Mouse (Mus musculus) T-helper 17 cell (primary cell): ENCODE results near the gene Retreg1.

Experiments used
- in situ Hi-C, 2 experiments: fragments of 300-600 bp; cut with MboI, MseI; formaldehyde crosslinking; loops; 1 replicate in 1 of 2; 2 replicates in 1 of 2; pipeline ENCODE4 v1.15.1; 2025; ENCODE audit warnings: high pct_unique_total_duplicates in 2 of 2

The Retreg1 gene

DNA sequence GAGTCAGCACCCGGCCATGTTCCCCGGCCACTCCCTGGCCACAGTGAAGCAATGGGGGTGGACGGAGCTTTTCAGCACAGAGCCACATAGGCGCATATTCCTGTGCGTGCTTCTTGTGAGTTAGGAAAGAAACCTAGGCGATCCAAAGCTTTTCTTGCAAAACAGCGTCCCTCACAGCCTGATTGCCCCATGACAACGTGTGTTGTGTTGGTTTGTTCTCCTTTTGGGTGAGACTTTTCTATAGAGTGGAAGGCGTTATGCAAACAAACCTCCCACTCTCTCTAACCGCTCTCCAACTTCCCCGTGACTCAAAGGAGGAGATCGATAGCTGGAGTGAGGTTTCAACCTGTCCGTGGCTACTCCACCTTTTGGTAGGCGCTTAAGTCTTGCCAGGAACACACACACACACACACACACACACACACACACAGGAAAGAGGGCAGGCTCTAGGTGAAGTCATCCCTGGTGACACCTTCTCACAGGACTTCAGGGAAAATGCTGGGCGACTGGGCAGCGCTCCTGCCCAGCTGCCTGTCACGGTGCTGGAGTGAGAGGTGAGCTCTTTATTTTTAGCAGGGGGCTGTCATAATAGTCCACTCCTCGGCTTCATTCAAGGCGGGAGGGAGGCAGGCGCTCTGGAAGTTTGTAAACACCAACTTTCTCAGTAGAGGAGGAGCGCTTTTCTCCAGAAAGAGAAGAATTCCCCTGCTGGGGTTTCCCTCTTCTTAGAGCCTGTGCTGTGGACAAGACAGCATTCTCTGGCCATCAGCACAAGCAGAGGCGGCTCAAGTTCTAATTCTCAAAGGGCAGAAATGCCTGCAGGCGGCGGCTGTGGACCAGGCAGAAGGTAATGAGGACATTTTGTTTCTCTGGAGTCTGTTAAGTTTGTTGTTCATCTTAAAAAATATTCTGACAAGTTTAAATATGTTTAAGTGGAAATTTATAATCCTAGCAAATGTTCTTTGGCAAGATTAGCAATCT lies 97.7 kb downstream of the Retreg1 start:
- in situ Hi-C loops: no loop called here

DNA sequence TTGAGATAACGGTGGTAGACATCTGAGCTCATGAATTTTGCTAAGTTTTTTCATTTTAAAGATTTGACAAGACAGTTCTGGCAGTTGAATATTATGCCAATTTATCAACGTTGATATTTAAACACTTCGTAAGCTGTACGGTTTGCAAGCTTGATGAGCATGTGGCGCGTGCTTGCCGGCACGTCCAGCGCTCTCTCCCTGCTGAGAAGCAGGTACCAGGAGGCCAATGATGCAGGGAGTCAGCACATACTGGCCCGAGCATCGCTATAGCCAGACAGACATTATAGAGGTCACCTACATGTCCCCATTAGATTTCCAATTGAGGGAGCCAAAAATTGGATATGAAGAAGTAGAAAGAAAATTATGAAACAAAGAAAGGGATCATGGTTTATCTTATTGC lies 98.5 kb downstream of the Retreg1 start:
- in situ Hi-C loops: no loop called here

DNA sequence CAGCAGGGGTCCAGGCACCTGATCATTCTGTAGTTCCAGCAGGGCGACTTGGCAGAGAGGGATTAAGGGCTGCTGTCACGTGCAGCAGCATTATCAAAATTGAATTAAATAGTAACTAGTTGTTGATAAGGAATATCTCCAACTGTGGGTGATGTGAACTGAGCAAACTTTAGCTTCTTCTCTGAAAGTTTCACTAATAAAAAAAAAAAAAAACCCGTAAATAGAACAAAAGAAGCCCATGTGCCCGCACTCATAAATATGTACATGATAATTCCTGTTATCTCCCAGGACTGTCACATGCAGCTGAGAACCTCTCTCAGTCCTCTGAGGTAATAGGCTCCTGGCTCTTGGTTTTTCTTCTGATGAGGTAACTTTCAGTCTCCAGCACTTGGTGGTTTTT lies 99.4 kb downstream of the Retreg1 start:
- in situ Hi-C loops: no loop called here

DNA sequence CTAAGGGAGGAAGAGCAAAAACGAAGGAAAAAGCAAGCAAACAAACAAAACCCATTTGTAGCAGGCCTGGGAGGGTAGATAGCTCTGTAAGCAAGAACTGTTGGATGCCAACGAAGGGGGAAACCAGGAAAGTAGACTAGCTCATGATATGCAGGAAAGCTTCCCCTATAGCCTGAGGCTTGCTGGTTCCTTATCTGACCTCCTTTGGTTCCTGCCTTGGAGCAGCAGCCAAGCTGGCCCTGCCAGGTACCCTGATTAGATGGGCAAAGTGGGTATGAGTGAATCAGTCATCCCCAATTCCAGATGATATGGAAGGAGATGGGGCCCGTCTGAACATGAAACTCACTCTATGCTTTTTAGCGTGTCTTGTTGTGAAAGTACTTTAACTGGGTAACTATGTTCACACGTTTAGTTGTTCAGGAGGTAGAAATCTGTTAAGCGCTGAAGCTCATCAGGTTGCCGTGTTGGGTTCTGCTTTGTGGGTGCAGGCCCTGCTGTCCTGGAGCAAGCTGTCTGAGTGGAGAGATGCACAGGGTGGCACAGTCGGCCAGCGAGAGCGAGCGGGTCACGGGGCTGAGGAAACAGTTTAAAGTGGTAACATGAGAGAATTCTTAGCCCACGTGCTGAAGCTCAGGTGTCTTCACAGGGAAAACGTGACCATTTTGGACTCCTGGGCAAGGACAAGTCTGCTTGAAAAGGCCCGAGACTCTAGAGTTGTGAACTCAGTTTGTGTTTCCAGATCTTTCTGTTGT lies 100.6 kb downstream of the Retreg1 start:
- in situ Hi-C loops: no loop called here

DNA sequence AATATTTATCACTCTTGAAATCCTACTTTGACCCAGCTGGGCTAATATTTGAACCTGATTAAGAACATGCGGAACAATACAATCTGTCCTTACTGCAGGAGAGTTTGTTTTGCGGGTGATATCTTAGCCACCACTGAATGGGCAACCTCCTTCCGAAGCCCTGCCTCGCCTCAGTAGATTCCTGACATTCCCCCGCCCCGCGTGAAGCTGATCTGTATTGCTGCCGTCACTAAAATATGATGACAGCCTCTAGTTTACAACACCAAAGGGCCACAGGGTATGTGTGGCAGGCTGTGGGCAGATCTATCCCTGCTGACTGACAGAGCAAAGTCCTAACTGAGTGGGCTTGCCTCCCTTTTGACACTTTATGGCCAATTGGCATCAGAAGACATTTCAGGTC lies 102.2 kb downstream of the Retreg1 start:
- in situ Hi-C loops: no loop called here

DNA sequence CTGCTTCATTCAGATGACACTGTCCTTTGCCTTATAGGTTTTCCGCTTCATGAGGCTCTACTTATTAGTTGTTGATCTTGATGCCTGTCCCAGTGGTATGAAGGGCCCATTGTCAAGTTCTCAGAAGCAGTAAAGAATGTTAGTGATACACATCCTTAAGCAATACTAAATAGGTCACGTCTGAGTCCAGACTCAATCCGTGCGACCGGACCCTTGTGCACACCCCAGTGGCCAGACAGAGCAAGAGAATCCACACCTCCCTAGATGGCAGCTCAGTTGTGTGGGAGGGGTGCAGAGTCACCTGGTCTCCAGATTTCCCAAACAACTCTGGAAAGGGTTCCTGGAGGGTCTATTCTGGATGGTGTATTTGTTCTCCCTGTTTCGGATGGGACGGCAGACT lies 103.5 kb downstream of the Retreg1 start:
- in situ Hi-C loops: no loop called here

DNA sequence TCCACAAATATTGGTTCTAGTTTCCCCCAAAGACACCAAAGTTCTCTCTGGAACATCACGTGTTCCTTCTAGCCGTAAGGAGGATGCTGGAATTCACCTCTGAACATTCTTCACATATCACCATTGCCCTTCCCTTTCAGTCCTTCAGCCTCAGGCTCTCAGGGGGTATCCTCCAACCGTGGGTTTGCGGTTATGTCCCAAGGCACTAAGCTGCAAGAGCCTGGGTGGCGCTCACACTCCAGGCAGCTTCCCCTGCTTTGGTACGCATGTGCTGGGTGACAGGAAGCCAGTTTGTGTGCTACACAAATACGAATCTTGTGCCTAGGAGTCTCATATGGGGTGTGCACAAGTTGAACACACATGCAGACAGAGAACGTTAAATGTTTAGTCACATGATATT lies 104.4 kb downstream of the Retreg1 start:
- in situ Hi-C loops: no loop called here

DNA sequence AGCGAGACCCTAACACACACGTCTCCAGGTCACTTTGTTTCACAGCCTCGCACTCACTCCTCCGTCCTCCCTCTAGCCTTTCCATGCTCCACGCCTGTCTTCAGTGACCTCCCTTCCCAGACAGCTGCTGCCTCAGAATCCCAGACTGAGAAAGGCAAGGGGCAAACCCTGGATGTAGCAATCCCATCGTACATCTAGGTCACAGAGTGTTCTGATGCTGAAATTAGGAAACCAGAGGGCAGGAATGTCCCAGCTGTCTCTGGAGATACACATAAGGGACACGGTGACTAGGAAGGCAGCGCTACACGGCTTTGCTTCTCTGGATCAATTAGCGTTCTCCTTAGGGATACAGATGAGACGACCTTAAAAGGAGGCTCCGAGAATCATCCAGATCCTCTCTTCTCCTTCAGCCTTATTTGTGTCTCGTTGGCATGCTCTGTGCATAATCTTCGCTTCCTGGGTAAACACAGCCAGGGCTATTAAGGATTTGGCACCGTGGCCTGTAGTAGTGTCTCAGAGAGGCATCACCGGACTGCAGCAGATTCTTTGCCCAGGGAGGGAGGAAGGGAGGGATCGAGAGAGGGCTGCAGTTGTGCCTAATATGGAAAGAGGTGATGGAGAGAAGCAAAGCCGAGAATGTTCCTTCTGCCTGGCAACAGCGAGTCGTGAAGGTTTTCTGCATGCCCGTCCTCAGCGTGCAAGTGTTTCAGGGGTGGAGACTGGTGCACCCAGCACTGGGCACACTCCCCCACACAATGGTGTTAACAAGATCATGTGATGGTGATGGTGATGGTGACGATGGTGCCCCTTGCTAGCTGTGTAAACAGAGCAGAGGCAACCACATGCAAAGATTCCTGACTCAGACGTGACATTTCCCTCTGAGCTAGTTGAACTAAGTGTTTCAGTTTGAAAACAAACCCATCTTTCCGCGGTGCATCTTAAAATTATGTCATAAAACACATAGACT lies 105.6 kb downstream of the Retreg1 start:
- in situ Hi-C loops: no loop called here

DNA sequence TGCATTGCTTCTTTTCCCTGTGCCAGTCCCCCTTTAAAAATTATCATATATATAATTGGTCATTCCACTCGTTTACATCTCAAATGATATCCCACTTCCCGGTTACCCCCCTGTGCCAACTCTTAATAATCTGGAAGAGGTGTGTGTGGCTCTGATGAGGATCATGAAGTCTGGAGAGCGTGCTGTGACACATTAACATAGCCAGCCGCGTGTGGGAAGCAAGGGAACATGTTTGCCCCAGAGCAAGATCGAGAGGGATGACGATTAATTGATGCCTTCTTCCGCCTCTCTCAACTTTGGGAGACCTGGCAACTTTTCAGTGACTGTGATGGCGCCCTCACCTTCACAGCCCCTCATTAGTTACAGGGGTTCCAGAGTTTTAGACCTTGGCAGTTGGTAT lies 106.7 kb downstream of the Retreg1 start:
- in situ Hi-C loops: loop anchor here in 1 of 2 experiments (10.0 kb wide), 1 partner anchor 145 kb away; no protein-coding TSS in a partner anchor

DNA sequence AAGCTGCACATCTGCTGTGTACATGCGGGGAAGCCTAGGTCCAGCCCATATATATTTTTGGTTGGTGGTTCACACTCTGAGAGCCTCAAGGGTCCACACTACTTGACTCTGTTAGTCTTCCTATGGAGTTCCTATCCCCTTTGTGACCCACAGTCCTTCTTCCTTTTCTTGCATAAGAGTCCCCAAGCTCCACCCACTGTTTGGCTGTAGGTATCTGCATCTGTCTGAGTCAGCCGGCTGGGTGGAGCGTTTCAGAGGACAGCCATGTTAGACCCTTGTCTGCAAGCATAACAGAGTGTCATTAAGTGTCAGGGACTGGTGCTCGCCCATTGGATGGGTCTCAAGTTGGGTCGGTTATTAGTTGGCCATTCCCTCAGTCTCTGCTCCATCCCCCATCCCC lies 107.6 kb downstream of the Retreg1 start:
- in situ Hi-C loops: loop anchor here in 1 of 2 experiments (10.0 kb wide), 1 partner anchor 146 kb away; no protein-coding TSS in a partner anchor

DNA sequence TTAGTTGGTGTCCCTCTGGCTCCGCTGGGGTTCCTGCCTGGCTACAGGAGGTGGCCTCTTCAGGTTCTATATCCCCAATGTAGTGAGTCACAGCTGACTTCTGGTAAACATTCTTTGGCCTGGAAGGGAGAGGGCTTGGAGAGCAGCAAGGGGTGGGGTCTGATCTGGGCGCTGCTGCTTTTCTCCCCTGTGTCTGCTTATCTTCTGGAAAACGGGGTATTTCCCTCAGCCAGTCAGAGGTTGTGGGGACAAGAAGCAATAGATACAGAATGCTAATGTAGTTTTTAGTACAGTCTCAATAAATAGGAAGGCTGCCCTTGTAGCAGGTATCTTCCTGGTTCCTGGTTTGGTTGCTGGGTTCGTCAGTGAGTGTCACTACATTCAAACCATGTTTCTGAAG lies 108.1 kb downstream of the Retreg1 start:
- in situ Hi-C loops: loop anchor here in 1 of 2 experiments (10.0 kb wide), 1 partner anchor 146 kb away; no protein-coding TSS in a partner anchor

DNA sequence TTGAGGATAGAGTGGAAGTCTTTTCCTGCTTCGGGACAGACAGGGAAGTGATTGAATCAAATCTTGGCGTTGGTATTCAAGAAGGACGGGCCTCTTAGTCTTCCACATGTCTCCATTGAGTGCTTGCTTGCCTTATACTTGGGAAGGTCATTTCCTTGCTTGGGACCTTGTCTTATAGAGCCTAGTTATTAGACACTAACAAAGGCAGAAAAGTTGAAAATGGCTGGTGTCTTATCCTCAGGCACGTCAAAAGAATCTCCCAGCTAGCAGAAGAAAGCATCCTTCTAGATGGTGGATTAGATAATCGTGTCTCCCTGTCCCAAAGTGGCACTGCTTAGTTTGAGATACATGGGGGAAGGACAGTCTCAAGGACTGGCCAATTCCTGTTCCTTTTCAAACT lies 113.0 kb downstream of the Retreg1 start:
- in situ Hi-C loops: loop anchor here in 1 of 2 experiments (10.0 kb wide), 1 partner anchor 151 kb away; no protein-coding TSS in a partner anchor

DNA sequence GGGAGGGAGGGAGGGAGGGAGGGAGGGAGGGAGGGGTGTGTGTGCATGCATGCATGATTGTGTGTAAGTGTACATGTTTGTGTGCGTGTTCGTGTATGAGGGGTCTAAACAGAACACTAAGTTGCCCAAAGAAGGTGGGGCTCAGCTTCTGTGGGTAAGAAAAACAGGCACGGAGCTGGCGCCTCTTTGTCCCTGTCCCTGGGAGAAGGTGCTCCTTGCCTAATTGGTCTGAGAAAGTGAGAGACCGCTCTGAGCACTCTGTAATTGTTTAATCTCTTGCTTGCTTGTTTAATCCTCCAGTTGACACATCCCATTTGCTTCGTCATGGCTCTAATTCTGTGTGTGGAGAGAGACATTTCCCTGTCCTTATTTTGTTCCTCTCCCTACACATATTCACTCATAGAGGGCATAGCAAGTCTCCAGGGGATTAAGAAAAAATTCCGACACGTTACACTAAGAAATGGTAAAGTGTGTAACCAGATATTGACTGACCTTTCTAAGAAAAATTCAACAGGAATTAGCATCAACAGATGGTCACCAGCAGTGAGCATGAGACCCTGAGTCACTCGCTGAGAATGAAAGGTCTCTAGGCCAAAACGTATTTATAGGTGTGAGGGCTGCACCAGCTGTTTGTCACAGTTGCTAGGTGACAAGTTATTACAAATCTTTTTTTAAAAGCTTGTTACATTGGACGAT lies 113.6 kb downstream of the Retreg1 start:
- in situ Hi-C loops: loop anchor here in 1 of 2 experiments (10.0 kb wide), 1 partner anchor 152 kb away; no protein-coding TSS in a partner anchor

DNA sequence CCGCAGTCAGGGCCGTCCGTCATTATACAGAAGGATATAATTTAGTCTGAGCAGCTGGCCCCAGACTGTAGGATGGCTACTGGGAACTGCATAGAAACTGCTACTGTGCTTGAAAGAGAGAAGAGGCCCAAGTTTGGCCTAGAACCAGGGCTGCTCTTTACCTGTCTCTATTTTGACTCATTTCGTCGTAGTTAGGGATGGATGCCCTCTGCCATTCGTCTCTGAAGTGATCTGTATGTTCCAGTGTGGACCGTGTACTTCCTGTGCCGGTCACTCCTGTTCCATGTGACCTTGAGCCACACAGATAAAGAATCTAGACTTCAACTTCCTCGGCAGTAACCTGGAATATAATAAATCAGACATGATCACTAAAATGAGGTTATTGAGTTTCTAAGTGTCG lies 114.7 kb downstream of the Retreg1 start:
- in situ Hi-C loops: loop anchor here in 1 of 2 experiments (10.0 kb wide), 1 partner anchor 153 kb away; no protein-coding TSS in a partner anchor

DNA sequence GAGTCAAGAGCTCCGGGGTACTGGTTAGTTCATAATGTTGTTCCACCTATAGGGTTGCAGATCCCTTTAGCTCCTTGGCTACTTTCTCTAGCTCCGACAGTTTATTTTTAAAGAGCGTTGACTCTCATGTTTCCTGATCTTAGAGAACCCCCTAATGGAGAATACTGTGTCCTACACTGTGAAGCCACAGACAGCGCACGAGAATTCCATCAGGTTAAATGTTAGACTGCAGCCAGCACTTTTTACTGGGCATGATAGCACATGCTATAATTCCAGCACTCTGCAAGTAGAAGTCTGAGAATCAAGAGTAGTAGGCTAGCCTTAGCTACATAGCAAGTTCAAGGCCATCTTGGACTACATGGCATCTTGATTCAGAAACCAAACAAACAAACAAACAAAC lies 116.4 kb downstream of the Retreg1 start:
- in situ Hi-C loops: loop anchor here in 1 of 2 experiments (10.0 kb wide), 1 partner anchor 155 kb away; no protein-coding TSS in a partner anchor

DNA sequence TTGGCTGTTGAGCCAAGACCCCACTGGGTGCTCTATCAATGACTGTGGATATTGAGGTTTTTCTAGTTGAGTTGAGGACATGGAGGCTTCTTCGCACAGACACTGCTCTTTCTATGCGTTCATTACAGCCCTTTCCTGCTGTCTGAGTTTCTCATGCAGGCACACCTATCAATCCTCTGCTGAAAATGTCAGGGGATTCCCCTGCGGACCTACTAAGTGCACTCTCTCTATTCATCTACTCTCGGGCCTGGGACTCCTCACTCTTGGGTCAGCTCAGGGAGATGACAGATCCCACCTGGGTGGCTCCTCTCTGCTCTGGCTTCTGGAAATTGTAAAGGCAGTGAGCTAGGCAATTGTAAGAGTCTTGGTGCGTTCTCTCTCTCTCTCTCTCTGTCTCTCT lies 117.3 kb downstream of the Retreg1 start:
- in situ Hi-C loops: no loop called here

DNA sequence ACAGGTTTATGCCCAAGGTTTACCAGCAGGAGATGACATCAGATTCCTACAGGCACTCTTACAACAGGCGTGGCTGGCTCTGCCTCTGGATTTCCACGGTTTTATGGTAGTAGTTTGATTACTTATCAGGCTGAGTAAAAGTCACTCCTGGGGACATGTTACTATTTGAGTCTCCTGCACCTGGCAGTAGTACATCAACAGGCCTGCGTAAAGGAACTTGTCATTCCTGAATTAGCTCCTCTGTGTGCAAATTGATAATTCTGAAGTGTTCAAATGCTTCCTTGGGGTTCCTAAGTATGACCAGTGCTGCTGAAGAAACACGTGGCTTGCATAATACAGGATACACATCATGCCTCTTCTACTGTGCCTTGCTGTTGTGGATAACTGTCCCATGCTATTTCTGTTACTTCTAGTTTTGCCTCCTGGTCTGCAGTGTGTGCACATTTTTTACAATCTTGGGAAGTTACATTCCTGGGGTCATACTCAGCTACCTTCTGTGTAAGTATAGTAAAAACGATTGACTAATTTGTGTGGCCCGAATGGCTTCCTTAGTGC lies 123.3 kb downstream of the Retreg1 start:
- in situ Hi-C loops: no loop called here

DNA sequence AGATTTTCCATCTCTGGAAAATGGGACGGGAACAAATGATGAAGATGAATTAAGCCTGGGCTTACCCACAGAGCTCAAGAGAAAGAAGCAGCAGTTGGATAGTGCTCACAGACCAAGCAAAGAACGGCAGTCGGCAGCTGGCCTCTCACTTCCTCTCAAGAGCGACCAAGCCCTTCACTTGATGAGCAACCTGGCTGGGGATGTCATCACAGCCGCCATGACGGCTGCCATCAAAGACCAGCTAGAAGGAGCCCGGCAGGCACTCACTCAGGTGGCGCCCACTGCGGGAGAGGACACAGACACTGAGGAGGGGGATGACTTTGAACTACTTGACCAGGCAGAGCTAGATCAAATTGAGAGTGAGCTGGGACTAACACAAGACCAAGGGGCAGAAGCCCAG lies 128.6 kb downstream of the Retreg1 start:
- in situ Hi-C loops: no loop called here

DNA sequence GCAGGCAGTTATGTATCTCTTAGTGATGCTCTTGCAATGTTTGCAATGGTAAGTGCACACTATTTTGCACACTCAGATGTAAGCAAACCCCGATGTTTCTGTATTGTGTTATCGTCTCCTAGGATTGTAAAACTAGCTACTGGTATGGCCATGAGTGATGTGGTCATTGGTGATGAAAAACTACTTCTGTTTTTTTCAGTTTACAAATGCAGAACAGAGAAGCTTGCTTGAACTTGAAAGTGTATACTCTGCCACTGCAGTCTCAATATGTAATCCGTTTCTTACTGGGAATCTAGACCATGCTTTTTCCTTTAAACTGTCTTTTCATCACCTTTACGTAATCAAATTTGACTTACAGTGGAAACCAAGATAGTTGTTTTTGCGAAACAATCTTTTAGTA lies 129.8 kb downstream of the Retreg1 start:
- in situ Hi-C loops: no loop called here

DNA sequence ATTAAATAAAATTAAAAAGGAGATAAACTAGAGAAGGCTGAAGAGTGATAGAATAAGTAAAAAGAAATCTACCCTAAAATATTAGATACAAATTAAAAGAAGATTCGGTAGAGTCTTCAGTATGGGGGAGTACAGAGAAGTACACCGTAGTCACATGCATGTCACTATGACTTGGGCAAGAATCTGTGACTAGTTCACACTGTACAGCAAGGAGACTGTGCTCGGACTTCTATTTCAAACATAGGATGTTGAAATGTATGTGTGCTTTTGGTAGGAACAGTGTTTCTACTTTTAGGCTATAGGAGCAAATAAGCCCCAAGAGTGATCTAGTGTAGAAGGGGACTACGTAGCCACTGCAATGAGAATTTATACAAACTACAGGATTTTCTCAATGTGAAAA lies 131.4 kb downstream of the Retreg1 start:
- in situ Hi-C loops: no loop called here
